Mouse (Mus musculus) embryonic facial prominence, embryonic 14.5 days (tissue): ENCODE measurements around the gene Triap1. TPM values are rescaled to one million over a fixed set of nuclear protein-coding genes. Genes with fewer than 3 reads are reported as not detected.
A peak's percentile ranks its signal among the peaks of the same experiment; 100 is the strongest.

ENCODE experiments used
- ATAC-seq: fragments of 200-750 bp; cut with Nextera tagmentation; 2 replicates; pipeline ENCODE4 v1.8.0; 2017; ENCODE audit warnings: low read depth, moderate number of reproducible peaks, moderate TSS enrichment
- DNase-seq: peaks from one replicate; pipeline ENCODE4 v3.0.0-alpha.2; 2015; ENCODE audit warnings: low spot score
- H3K27ac ChIP-seq: fragments of 300-500 bp; sonication (generic); replicated peaks from 2 replicates; pipeline ENCODE4 v1.5.1; 2014; ENCODE audit warnings: low read depth, mild to moderate bottlenecking, low read length, moderate library complexity
- H3K27me3 ChIP-seq: fragments of 300-500 bp; sonication (generic); replicated peaks from 2 replicates; pipeline ENCODE4 v1.6.1; 2014; ENCODE audit warnings: low read length; ENCODE audit not compliant: control insufficient read depth, insufficient read depth
- H3K36me3 ChIP-seq: fragments of 300-500 bp; sonication (generic); 2 replicates; pipeline ENCODE4 v1.6.1; 2014; ENCODE audit warnings: low read length, mixed read lengths; ENCODE audit not compliant: control insufficient read depth, insufficient read depth
- H3K4me1 ChIP-seq: fragments of 300-500 bp; sonication (generic); 2 replicates; pipeline ENCODE4 v1.6.1; 2014; ENCODE audit warnings: antibody characterized with exemption, low read length; ENCODE audit not compliant: control insufficient read depth, insufficient read depth
- H3K4me2 ChIP-seq: fragments of 300-500 bp; sonication (generic); 2 replicates; pipeline ENCODE4 v1.6.1; 2014; ENCODE audit warnings: low read depth, mild to moderate bottlenecking, low read length, moderate library complexity, mixed read lengths
- H3K4me3 ChIP-seq: fragments of 300-500 bp; sonication (generic); 2 replicates; pipeline ENCODE4 v1.5.1; 2014; ENCODE audit warnings: low read depth, mild to moderate bottlenecking, low read length
- H3K9ac ChIP-seq: fragments of 300-500 bp; sonication (generic); 2 replicates; pipeline ENCODE4 v1.6.1; 2014; ENCODE audit warnings: low read depth, mild to moderate bottlenecking, low read length, moderate library complexity, mixed read lengths
- H3K9me3 ChIP-seq: fragments of 300-500 bp; sonication (generic); 2 replicates; pipeline ENCODE4 v1.6.1; 2016; ENCODE audit warnings: low read length; ENCODE audit not compliant: control insufficient read depth
- WGBS: fragments of 180-500 bp; shearing (Covaris S2); extraction: QIAGEN DNeasy Blood & Tissue Kit; methylation state at CpG from one replicate; pipeline ENCODE4 v1.1.7; 2014; 5-methylcytosine and 5-hydroxymethylcytosine counted together
- polyA plus RNA-seq: library from polyadenylated mRNA; unstranded; fragments of >200 nt; fragmentation: Nextera tagmentation; extraction: Ambion mirVana; gene quantifications from 2 replicates; pipeline ENCODE4 v1.2.1, GENCODE M21; 2014

Gene Triap1
- polyA plus RNA-seq, 1 experiment from 2014 or later: 51.3 TPM

GRCm38 (mm10) chr5:115351348-115351747, 10.3 kb downstream of the Triap1 start:
- Histone ChIP-seq H3K4me3 (no peak overlapping the region), H3K4me1 (no peaks in the 10 kb centered on the region), H3K9me3 (no peaks in the 10 kb centered on the region), H3K9ac (no peak overlapping the region), H3K36me3 (peaks cover 2% of the 10 kb centered on the region; the same call in 1 of the 2 replicates), H3K4me2 (no peak overlapping the region), H3K27ac (no peak overlapping the region), H3K27me3 (no peaks in the 10 kb centered on the region)
- DNase-seq (no peak), ATAC-seq (no peak)
- WGBS: 82% methylated on average over 5 of the region's 5 CpGs

GRCm38 (mm10) chr5:115355070-115355469, 14.0 kb downstream of the Triap1 start:
- Histone ChIP-seq H3K4me2 (no peak overlapping the region), H3K4me3 (no peak overlapping the region), H3K4me1 (no peaks in the 10 kb centered on the region), H3K27me3 (no peaks in the 10 kb centered on the region), H3K9me3 (no peaks in the 10 kb centered on the region), H3K36me3 (no peaks in the 10 kb centered on the region), H3K27ac (no peak overlapping the region), H3K9ac (no peak overlapping the region)
- ATAC-seq (no peak), DNase-seq (no peak)
- WGBS: 53% methylated on average over 13 of the region's 13 CpGs

- Histone ChIP-seq H3K4me3 (no peak overlapping the region), H3K4me1 (no peaks in the 10 kb centered on the region), H3K27me3 (no peaks in the 10 kb centered on the region), H3K4me2 (no peak overlapping the region), H3K36me3 (no peaks in the 10 kb centered on the region), H3K9ac (no peak overlapping the region), H3K27ac (no peak overlapping the region), H3K9me3 (no peaks in the 10 kb centered on the region)
- DNase-seq (peak; percentile 82), ATAC-seq (peak; percentile 85)
- 1% methylated on average over 12 of the region's 12 CpGs for WGBS
Measured at GRCm38 (mm10) chr5:115358872-115359271, 17.8 kb downstream of the Triap1 start.

GRCm38 (mm10) chr5:115359438-115359837, 18.4 kb downstream of the Triap1 start:
- 84% methylated on average over 8 of the region's 8 CpGs for WGBS
- Histone ChIP-seq H3K9ac (no peak overlapping the region), H3K4me3 (no peak overlapping the region), H3K36me3 (no peaks in the 10 kb centered on the region), H3K4me2 (no peak overlapping the region), H3K27me3 (no peaks in the 10 kb centered on the region), H3K27ac (no peak overlapping the region), H3K4me1 (no peaks in the 10 kb centered on the region), H3K9me3 (no peaks in the 10 kb centered on the region)
- ATAC-seq (no peak), DNase-seq (no peak)

- Histone ChIP-seq H3K36me3 (no peaks in the 10 kb centered on the region), H3K27ac (no peak overlapping the region), H3K4me1 (no peaks in the 10 kb centered on the region), H3K9ac (no peak overlapping the region), H3K9me3 (no peaks in the 10 kb centered on the region), H3K4me2 (no peak overlapping the region), H3K4me3 (no peak overlapping the region), H3K27me3 (no peaks in the 10 kb centered on the region)
- 66% methylated on average over 5 of the region's 5 CpGs for WGBS
- ATAC-seq (no peak), DNase-seq (no peak)
Measured at GRCm38 (mm10) chr5:115359851-115360372, 18.9 kb downstream of the Triap1 start.

GRCm38 (mm10) chr5:115362216-115362615, 21.2 kb downstream of the Triap1 start:
- Histone ChIP-seq H3K4me3 (no peak overlapping the region), H3K27ac (no peak overlapping the region), H3K36me3 (no peaks in the 10 kb centered on the region), H3K4me1 (no peaks in the 10 kb centered on the region), H3K27me3 (no peaks in the 10 kb centered on the region), H3K9ac (no peak overlapping the region), H3K4me2 (no peak overlapping the region), H3K9me3 (no peaks in the 10 kb centered on the region)
- 38% methylated on average over 7 of the region's 7 CpGs for WGBS
- DNase-seq (no peak), ATAC-seq (no peak)

- Histone ChIP-seq H3K4me3 (no peak overlapping the region), H3K9ac (no peak overlapping the region), H3K36me3 (no peaks in the 10 kb centered on the region), H3K4me1 (no peaks in the 10 kb centered on the region), H3K4me2 (no peak overlapping the region), H3K27ac (no peak overlapping the region), H3K27me3 (no peaks in the 10 kb centered on the region), H3K9me3 (no peaks in the 10 kb centered on the region)
- no peak for ATAC-seq
- WGBS: 26% methylated on average over 18 of the region's 19 CpGs
- DNase-seq: peak; percentile 27
Measured at GRCm38 (mm10) chr5:115362819-115363714, 22.0 kb downstream of the Triap1 start.

GRCm38 (mm10) chr5:115364782-115365181, 23.8 kb downstream of the Triap1 start:
- no peaks in the 10 kb centered on the region for H3K9me3 ChIP-seq
- H3K36me3 ChIP-seq: no peaks in the 10 kb centered on the region
- H3K4me1 ChIP-seq: no peaks in the 10 kb centered on the region
- DNase-seq: no peak
- no peak overlapping the region for H3K27ac ChIP-seq
- no peaks in the 10 kb centered on the region for H3K27me3 ChIP-seq
- 91% methylated on average over 4 of the region's 4 CpGs for WGBS
- no peak overlapping the region for H3K9ac ChIP-seq
- H3K4me2 ChIP-seq: no peak overlapping the region
- no peak overlapping the region for H3K4me3 ChIP-seq
- no peak for ATAC-seq

GRCm38 (mm10) chr5:115371736-115372135, 30.7 kb downstream of the Triap1 start:
- Histone ChIP-seq H3K4me1 (no peaks in the 10 kb centered on the region; the same call in 1 of the 2 replicates), H3K4me2 (no peak overlapping the region), H3K27ac (no peak overlapping the region), H3K4me3 (no peak overlapping the region), H3K27me3 (no peaks in the 10 kb centered on the region), H3K9ac (no peak overlapping the region), H3K9me3 (no peaks in the 10 kb centered on the region), H3K36me3 (no peaks in the 10 kb centered on the region)
- DNase-seq (no peak), ATAC-seq (no peak)
- 60% methylated on average over 9 of the region's 9 CpGs for WGBS
